Mouse (Mus musculus): Measurements from ENCODE around the gene Gtf2ird1. TPM values are rescaled to one million over a fixed set of nuclear protein-coding genes. Genes with fewer than 3 reads are reported as not detected.

Gene Gtf2ird1
- polyA plus RNA-seq (2017; shearing (Covaris generic)) = 11.0 TPM

DNA sequence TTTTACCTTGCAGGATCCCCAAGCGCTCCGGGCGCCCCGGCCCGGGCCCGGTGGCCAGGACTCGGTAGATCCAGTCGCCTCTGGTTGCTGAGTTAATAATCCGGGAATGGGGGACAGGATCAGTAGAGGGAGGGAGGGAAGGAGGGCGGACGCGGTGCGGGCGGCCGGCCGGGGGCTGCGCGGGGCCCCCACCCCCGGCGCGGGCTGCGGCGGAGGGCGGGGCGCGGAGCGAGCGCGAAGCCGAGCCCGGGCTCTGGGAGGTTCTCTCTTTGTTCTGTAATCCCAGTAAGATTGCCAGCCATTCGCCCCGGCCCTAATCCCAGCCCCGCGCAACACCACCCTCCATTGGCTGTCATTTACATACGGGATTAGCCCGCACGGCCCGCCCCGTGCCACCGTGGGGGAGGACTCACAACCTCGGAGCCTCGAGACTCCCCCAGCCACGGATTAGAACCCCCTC lies at the start of gene Gtf2ird1:
Gene Gtf2ird1, minus strand, starts transcription at position 214 of the 460 bp plus-strand sequence.

DNA sequence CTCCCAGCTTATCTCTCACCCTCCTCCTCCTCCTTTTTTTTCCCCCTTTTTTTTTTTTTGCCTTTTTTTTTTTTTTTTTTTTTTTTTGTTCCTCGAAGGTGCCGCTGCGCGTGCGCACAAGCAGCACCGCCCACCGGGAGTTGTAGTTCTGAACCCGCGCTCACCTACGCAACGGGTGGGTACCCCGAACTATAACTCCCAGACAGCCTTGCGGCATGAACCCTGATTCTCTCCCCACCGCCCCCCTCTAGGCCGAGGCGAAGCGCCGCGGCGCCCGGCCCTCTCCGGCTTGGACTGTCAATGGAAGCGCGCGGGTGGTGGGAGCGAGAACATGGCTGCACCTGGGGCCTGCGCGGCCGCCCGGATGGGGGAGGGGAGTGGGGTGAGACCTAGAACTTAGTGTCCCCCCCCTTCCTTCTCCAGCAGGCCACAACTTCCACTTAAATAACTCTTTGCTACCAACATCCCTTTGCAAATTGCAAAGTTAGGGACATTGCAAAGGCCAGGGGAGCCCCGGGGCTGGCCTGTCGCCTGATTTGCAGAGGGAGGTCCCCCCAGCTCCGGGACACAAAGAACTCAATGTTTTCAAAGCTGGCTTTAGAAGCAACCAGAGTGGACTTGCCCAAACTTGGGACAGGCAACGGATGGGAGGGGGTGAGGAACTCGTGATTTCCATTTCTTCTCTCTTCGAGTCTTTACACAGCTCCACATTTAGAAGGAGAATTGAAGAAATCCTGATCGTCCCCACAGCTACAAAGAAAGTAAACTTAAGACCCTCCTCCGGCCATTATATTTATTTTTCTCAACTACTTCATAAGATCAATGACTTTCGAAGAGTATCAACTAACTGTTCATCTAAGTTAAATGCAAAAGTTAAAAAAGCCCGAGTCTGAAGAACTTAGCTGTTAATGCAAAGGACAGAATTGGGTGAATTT lies 141.6 kb downstream of the Gtf2ird1 start, which contains the start of gene Gtf2i:
Gene Gtf2i, minus strand, starts transcription at position 73 of the 935 bp plus-strand sequence.

Other genes with a start within 250 kb of the Gtf2ird1 start
- 6.9 TPM for gene Ncf1, start 227.1 kb downstream of the Gtf2ird1 start, polyA plus RNA-seq (2017; shearing (Covaris generic))
- gene Gtf2i, start 142.0 kb downstream of the Gtf2ird1 start, polyA plus RNA-seq (2017; shearing (Covaris generic)) = 144 TPM
- gene Clip2, start 95.7 kb upstream of the Gtf2ird1 start, polyA plus RNA-seq (2017; shearing (Covaris generic)) = 2.0 TPM
- gene Syna, start 103.5 kb upstream of the Gtf2ird1 start, polyA plus RNA-seq (2017; shearing (Covaris generic)) = not detected
- 228 TPM for gene Rfc2, start 124.7 kb upstream of the Gtf2ird1 start, polyA plus RNA-seq (2017; shearing (Covaris generic))
- 3.3 TPM for gene Lat2, start 158.3 kb upstream of the Gtf2ird1 start, polyA plus RNA-seq (2017; shearing (Covaris generic))
- gene Eif4h, start 182.8 kb upstream of the Gtf2ird1 start, polyA plus RNA-seq (2017; shearing (Covaris generic)) = 308 TPM
- 10.4 TPM for gene Limk1, start 231.9 kb upstream of the Gtf2ird1 start, polyA plus RNA-seq (2017; shearing (Covaris generic))

All from CD4-positive, CD25-positive, alpha-beta regulatory T cell, adult 9 weeks (primary cell).